In genomic region chr2:173053846-173054245, GRCm38 (mm10) we compare ENCODE assay signal across 15 mouse cellular contexts. TPM values are rescaled to one million over a fixed set of nuclear protein-coding genes. Genes with fewer than 3 reads are reported as not detected.
DNase-seq lines count a peak whose midpoint lies in the region; ATAC-seq and TF ChIP-seq lines count a peak whose summit lies in the region.
"Had no signal": no experiment of that assay in that cellular context is flagged by ENCODE, and none has a peak within 500 bp of the region (broad histone marks: within the 10 kb centered on the region; RNA-seq: fewer than 3 reads in every experiment).

No protein-coding gene starts in this region.

- TF ChIP-seq CTCF in thymus, adult 2 months (IDR thresholded peaks at IDR 0.05; ENCODE audit: borderline replicate concordance, control insufficient read depth, extremely low read depth, insufficient read depth, low read length, poor library complexity): no peak

- H3K4me3 ChIP-seq in thymus, adult 2 months (ENCODE audit: control insufficient read depth, insufficient read depth, low read length): no peak overlapping the region
- H3K4me3 ChIP-seq in kidney, embryonic 15.5 days (replicated peaks): no peak overlapping the region
- H3K4me3 ChIP-seq: embryonic facial prominence, embryonic 15.5 days; forebrain, embryonic 12.5 days; midbrain, embryonic 12.5 days; neural tube, embryonic 12.5 days had no signal

- H3K27me3 ChIP-seq in thymus, adult 2 months (ENCODE audit: control insufficient read depth, insufficient read depth, low read length): no peaks in the 10 kb centered on the region
- no peaks in the 10 kb centered on the region for H3K27me3 ChIP-seq in kidney, embryonic 15.5 days
- H3K27me3 ChIP-seq: embryonic facial prominence, embryonic 15.5 days; forebrain, embryonic 12.5 days had no signal

- H3K9me3 ChIP-seq in kidney, embryonic 15.5 days (replicated peaks): no peaks in the 10 kb centered on the region
- H3K9me3 ChIP-seq: embryonic facial prominence, embryonic 15.5 days; forebrain, embryonic 12.5 days; midbrain, embryonic 12.5 days; neural tube, embryonic 12.5 days had no signal

- H3K27ac ChIP-seq in thymus, adult 2 months (ENCODE audit: control insufficient read depth, insufficient read depth, low read length): peak overlapping the region; percentile 63; the same call in 1 of the 2 replicates
- no peak overlapping the region for H3K27ac ChIP-seq in kidney, embryonic 15.5 days
- H3K27ac ChIP-seq: embryonic facial prominence, embryonic 15.5 days; forebrain, embryonic 12.5 days; kidney, postnatal 0 days; midbrain, embryonic 12.5 days; neural tube, embryonic 12.5 days had no signal

- H3K4me2 ChIP-seq in kidney, embryonic 15.5 days: no peak overlapping the region
- H3K4me2 ChIP-seq: embryonic facial prominence, embryonic 15.5 days; forebrain, embryonic 12.5 days; liver, embryonic 11.5 days; midbrain, embryonic 12.5 days; neural tube, embryonic 12.5 days had no signal

- peak; percentile 50 for DNase-seq in A20 (ENCODE audit: low read depth, low spot score)
- peak; percentile 76 to 78 for DNase-seq in B cell, adult 2 months
- DNase-seq in thymus, adult 2 months: peak; percentile 68
- no peak for DNase-seq in cerebellum, adult 11-12 months
- DNase-seq in ovary, postnatal 14 days (ENCODE audit: low spot score): no peak
- DNase-seq: heart, adult 18-20 months; heart, postnatal 10 days had no signal

- peak; percentile 43 for ATAC-seq in megakaryocyte, adult 5-6 weeks (ENCODE audit: poor library complexity, severe bottlenecking)
- ATAC-seq in kidney, embryonic 15.5 days (replicated peaks; ENCODE audit: low FRiP score): no peak

- H3K36me3 ChIP-seq in thymus, adult 2 months (ENCODE audit: control insufficient read depth, insufficient read depth, low read length): no peaks in the 10 kb centered on the region
- no peaks in the 10 kb centered on the region for H3K36me3 ChIP-seq in kidney, embryonic 15.5 days
- H3K36me3 ChIP-seq: embryonic facial prominence, embryonic 15.5 days; forebrain, embryonic 12.5 days; midbrain, embryonic 12.5 days; neural tube, embryonic 12.5 days had no signal

- no peak overlapping the region for H3K9ac ChIP-seq in kidney, embryonic 15.5 days
- H3K9ac ChIP-seq: embryonic facial prominence, embryonic 15.5 days; forebrain, embryonic 12.5 days; midbrain, embryonic 12.5 days; neural tube, embryonic 12.5 days had no signal

- H3K4me1 ChIP-seq in thymus, adult 2 months (replicated peaks; ENCODE audit: control insufficient read depth, insufficient read depth, low read length): peaks cover 82% of the 10 kb centered on the region
- peaks cover 14% of the 10 kb centered on the region for H3K4me1 ChIP-seq in kidney, embryonic 15.5 days

- no peak for TF ChIP-seq POLR2A in thymus, adult 2 months (IDR thresholded peaks at IDR 0.05; ENCODE audit: control insufficient read depth, extremely low read depth, insufficient read depth, low read length, poor library complexity)

- 19% methylated on average over 6 of the region's 6 CpGs for WGBS in thymus, adult 2 months
- whole genome bisulfite sequencing in kidney, embryonic 15.5 days: 55% methylated on average over 6 of the region's 6 CpGs

RNA-seq across cellular contexts. Expression of gene Rbm38, which starts 33.5 kb away (rescaled TPM):
- 124 and 143 TPM in 2 replicates for total RNA-seq in megakaryocyte, adult 5-6 weeks (2015)
- 43.2 and 59.0 TPM in 2 replicates for total RNA-seq in megakaryocyte, adult 5-6 weeks (2017)
- polyA plus RNA-seq in thymus, adult 2 months (2012; rRNA removed): 1,267 and 1,290 TPM in 2 replicates
- 32.1 and 37.3 TPM in 2 replicates for polyA plus RNA-seq in kidney, embryonic 15.5 days (2015; fragmentation: Nextera tagmentation; extraction: Ambion mirVana)

RNA-seq across cellular contexts. Expression of gene Rae1, which starts 53.9 kb away (rescaled TPM):
- 53.2 and 72.9 TPM in 2 replicates for total RNA-seq in megakaryocyte, adult 5-6 weeks (2015)
- 42.4 and 54.3 TPM in 2 replicates for total RNA-seq in megakaryocyte, adult 5-6 weeks (2017)
- 111 and 122 TPM in 2 replicates for polyA plus RNA-seq in thymus, adult 2 months (2012; rRNA removed)
- polyA plus RNA-seq in kidney, embryonic 15.5 days (2015; fragmentation: Nextera tagmentation; extraction: Ambion mirVana): 138 and 145 TPM in 2 replicates

Comparison
In these comparisons a context has a peak if more than half of its experiments do, and no peak if none do; other contexts are left out.
1. DNase-seq: peak in A20 (single experiment), B cell, adult 2 months (2 of 2) and thymus, adult 2 months (single experiment); none in cerebellum, adult 11-12 months (single experiment) and ovary, postnatal 14 days (single experiment).
2. RNA of gene Rbm38, which starts 33.5 kb away (polyA plus RNA-seq): 1,267 to 1,290 TPM in thymus, adult 2 months; 32.1 to 37.3 TPM in kidney, embryonic 15.5 days; every median in the first group is over 10 times any median in the second.